Mouse (Mus musculus) ovary, postnatal 10 days (tissue): Measurements from ENCODE around the gene 2010300C02Rik.

Source experiments
- DNase-seq: peaks from one replicate; pipeline ENCODE4 v3.0.0; 2022; ENCODE audit warnings: low spot score

Gene 2010300C02Rik

DNA sequence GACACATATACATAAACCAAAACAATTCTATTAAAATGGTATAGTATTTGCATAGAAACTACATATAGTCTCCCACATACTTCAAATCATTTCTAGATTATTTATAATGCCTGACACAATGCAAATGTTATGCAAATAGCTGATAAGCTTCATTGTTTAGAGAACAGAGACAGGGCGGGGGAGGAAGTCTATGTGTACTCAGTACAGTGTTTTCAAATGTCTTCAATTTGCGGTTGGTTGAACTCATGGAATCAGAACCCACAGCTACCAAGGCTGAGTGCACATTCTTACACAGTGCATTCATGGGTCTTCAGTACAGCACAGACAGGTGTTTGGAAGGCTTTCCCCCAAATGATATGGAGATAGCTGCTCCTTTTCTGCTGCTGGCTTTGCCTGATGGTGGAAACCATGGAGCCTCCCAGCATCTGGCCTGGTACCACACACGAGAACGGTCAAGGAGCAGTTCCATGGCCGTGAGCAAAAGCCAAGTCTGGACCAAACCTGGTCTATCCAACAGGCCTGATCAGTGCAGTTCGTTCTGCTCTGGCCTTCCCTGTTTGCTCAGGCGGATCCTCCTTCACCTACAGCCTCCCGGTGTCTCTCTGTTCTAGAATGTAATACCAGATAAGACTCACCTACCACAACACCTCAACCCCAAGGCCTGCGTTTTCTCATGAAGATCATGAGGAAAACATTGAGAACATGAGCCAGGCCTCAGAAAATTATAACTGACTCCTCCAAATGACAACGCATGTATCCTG, 8.1 kb downstream of the 2010300C02Rik start:
- no peak for DNase-seq

GRCm38 (mm10) chr1:37711082-37711481, 8.8 kb downstream of the 2010300C02Rik start:
- no peak for DNase-seq

- DNase-seq, result no peak
Measured at GRCm38 (mm10) chr1:37709736-37710135, 10.1 kb downstream of the 2010300C02Rik start.

DNA sequence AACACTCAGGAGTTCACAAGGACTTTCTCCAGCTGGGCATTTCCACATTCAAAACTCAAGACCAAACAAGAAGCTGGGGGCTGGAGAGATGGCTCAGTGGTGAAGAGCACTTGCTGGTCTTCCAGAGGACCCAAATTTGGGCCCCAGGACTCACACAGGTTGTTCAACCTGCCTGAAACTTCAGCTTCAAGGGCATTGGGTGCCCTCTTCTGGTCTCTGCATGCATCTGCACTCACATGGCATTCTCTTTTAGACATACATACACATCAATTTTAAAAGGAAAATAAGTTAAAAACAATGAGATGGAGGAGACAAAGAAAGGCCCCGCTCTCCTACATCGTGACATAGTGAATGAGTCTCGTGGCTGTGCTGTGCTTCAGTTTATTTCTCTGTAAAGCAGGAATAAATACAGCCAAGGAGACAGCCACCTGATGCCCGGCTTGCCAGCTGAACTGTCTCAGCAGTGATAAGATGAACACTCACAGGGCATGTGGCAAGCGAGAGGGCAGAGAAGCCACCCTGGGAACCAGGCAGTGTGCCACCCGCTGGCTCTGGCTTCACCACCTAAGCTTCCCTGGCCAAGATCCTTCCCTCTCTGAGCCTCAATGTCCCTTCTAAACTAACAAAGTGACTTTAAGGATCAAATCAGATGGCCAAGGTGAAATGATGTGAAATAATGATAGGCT, 11.5 kb downstream of the 2010300C02Rik start:
- DNase-seq, result no peak

DNA sequence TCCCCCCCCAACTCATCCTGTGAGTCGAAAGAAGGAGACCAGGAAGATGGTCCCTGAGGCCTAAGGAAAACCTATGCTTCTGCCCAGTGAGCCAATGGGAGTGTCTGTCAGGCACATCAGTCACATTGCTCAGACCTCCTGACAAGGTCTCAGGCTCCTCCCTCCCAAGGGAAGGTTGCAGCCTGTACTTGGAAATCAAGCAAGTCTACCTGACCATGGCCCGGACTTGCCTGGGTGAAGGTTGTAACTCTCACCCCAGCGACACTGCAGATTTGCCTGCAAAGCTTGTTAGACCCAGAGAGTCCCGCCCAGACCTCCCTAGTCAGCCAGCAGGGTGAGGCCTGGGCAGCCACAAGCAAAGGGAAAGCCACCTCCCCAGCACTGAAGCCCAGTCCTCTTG, 17.6 kb downstream of the 2010300C02Rik start:
- DNase-seq, result no peak

DNA sequence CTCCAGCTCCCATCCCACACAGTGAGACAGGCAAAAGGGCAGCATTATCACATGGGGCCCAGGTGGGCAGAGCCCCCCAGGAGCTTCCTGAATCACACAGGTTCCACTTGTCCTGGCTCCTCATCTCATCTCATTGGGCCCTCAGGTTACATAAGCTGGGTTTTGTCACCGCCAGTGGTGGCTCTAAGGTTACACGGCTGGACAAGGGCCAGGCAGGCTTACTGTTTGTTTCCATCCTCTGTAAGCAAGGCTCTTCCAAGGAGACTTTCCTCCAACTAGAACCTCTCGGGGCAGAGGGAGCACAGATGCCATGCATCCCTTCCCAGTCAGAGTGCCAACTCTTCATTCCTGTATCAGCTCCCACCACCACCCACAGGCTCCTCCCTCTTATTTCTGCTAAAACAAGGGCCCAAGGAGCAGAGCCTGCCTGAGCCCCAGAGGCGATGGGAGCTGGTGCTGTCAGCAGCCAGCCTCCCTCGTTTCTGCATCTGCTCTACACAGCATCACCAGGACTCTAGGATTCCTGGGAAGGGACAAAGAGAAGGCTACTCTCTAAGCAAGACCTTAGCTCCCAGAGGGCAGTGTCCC, 20.9 kb downstream of the 2010300C02Rik start:
- no peak for DNase-seq

- DNase-seq, result no peak
Measured at GRCm38 (mm10) chr1:37698186-37698839, 21.6 kb downstream of the 2010300C02Rik start.

GRCm38 (mm10) chr1:37696918-37697317, 23.0 kb downstream of the 2010300C02Rik start:
- DNase-seq, result no peak

DNA sequence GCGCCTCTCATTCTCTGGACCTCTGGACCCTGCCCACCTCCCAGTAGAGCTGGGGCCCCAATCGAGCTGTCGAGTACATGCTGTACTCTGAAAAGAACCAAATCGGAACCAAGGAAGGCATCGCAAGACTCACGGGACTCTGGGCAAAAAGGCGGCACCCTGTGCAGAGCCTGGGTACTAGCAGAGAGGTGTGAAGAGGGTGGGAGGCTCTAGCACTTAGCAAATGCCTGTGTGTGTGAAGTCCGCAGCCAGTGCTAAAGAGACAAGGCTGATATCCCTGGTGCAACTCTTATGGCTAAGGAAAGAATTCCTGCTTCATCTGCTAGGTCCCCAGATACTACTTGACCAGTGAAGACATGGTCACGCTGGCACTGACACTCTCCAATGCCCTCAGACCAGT, 24.2 kb downstream of the 2010300C02Rik start:
- DNase-seq, result no peak

- DNase-seq, result no peak
Measured at GRCm38 (mm10) chr1:37694417-37694816, 25.5 kb downstream of the 2010300C02Rik start.

GRCm38 (mm10) chr1:37691179-37691578, 28.7 kb downstream of the 2010300C02Rik start:
- no peak for DNase-seq

DNA sequence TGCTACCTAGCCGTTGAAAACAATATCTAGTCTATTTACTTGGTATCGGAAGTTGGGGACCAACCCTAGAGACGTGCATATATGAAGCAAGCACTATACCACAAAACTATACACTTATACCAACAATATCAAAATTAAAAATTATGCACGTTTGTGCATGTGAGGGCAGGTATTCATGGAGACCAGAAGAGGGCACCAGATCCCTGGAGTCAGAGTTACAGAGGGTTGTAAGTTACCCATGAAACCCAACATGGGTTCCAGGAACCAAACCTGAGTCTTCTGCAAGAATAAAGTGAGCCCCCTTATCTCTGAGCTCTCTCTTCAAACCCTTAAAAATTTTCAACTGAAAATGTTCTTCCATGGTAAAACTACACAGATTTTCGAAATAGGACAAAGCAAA, 29.2 kb downstream of the 2010300C02Rik start:
- no peak for DNase-seq

- DNase-seq, result no peak
Measured at GRCm38 (mm10) chr1:37689730-37690129, 30.2 kb downstream of the 2010300C02Rik start.

DNA sequence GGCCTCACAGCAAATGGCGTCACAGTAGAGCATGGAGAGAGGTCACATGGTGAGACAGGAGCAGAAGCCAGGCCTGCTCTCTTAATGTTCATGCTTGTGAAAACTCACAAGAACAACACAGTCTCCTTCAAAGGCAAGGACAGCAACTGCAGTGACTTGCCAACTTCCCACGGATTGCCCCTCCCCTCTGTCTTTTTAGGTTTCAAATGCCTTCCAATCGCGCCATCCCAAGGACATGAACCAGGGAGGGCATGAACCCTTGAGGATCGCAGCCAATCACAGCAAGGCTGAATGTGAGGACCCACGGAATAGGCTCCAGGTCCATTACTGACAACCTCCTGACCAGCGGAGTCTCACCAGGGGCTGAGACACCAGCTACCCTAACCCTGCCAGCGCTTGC, 31.5 kb downstream of the 2010300C02Rik start:
- no peak for DNase-seq

DNA sequence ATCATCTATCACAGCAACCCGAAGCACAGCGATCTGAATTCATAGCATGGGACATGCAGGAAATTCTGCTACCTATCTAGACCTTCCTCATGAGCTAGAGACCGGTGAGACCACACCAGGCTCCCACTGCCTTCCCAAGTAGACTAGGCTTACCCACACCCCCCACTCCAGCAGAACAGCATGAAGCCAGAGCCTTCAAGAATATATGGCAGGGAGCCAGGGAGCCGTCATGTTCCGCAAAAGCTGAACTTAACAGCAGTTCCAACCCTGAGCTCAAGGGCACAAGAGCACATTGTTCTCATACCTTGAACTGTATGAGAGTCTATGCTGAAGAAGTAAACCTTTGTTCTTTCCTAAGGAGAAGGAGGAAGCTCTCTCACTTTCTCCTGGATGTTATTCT, 32.4 kb downstream of the 2010300C02Rik start:
- DNase-seq, result no peak

GRCm38 (mm10) chr1:37686953-37687441, 32.9 kb downstream of the 2010300C02Rik start:
- no peak for DNase-seq

DNA sequence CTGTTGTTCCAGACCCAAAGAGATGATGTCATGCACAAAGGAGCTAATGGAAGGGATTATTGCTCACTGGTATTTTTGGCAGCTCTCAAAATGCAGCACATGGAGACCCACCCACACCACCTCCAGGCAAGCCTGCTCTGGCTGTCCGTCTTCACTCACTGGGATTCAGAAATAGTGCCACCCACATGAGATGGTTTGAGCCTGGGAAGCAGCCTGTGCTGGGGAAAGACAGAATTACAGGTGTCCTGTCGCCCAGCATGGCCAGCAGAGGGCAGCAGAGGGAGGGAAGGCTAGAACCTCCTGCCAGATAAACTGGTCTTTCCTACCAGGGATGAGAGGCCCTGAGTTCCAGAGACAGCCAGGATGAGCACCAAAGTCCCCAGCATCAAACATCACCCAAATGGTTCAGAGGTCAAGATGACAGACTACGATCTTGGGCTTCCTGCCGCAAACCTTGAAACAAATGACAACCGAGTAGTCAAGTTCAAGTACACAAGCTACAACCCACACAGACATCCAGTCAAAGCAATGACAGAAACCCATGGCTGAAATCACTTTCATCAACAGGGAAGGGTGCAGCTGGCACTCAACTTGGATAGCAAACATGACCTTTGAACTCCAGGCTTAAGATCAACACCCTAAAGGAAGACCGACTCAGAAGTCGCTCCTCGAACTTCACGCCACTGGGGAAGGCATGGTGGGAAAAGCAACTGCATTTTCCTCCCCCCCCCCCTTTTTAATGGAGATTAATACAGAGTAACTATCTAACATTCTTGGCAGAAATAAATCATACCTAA, 41.4 kb downstream of the 2010300C02Rik start:
- DNase-seq, result peak; percentile 69

- DNase-seq, result no peak
Measured at GRCm38 (mm10) chr1:37676967-37677512, 42.8 kb downstream of the 2010300C02Rik start.

GRCm38 (mm10) chr1:37675444-37675843, 44.4 kb downstream of the 2010300C02Rik start:
- no peak for DNase-seq

DNA sequence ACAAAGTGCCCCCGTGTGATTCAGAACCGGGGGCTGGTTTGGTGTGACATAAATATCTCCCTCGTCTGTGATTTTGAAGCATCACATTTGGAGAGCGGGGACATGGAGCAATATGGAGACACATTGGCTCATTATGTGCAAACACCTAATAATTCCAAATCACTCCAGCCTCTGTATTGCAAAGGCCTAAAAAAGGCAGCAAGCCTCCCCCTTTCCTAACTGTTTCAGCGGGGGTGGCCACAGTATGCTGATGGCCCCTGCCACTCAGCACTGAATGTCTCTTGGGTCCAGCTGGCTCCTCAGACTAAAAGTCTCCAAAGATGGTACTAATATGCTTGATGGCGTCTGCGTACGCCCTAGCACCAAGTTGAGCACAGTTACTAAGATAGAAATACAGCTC, 45.6 kb downstream of the 2010300C02Rik start:
- no peak for DNase-seq

GRCm38 (mm10) chr1:37671316-37671715, 48.6 kb downstream of the 2010300C02Rik start:
- DNase-seq, result no peak
